Mouse (Mus musculus): ENCODE measurements at regions not wholly inside any gene's neighbourhood (a gene's known extent, or its start where the extent isn't known, plus 50 kb on each side); places are given as distances from the start of the nearest gene placed in this dataset.

- TF ChIP-seq CTCF (IDR thresholded peaks at IDR 0.05; ENCODE audit: low read depth) (no peak), EP300 (IDR thresholded peaks at IDR 0.05; ENCODE audit: low read depth) (no peak)
These were observed 518.6 kb downstream of the Efnb2 start for GRCm38 (mm10) chr8:8142461-8142860.

All from liver, embryonic 14.5 days (tissue).